Mouse (Mus musculus): Measurements from ENCODE around the gene Nup93. TPM values are rescaled to one million over a fixed set of nuclear protein-coding genes. Genes with fewer than 3 reads are reported as not detected.
A peak's percentile ranks its signal among the peaks of the same experiment; 100 is the strongest.

Nup93 gene
- polyA plus RNA-seq, 1 experiment from 2014 or later: 18.2 TPM

GRCm38 (mm10) chr8:94342691-94343090 is 128.3 kb downstream of the Nup93 start:
- Histone ChIP-seq H3K27me3 (ENCODE audit: insufficient read depth, low read length) (no peaks in the 10 kb centered on the region), H3K27ac (ENCODE audit: low read depth) (no peak overlapping the region), H3K4me1 (ENCODE audit: insufficient read depth) (peaks cover 18% of the 10 kb centered on the region), H3K9ac (replicated peaks) (no peak overlapping the region), H3K9me3 (ENCODE audit: low read length) (no peaks in the 10 kb centered on the region), H3K4me2 (ENCODE audit: low read depth, low read length) (no peak overlapping the region), H3K4me3 (ENCODE audit: low read depth, low read length) (no peak overlapping the region), H3K36me3 (replicated peaks; ENCODE audit: insufficient read depth, low read length) (no peaks in the 10 kb centered on the region)
- TF ChIP-seq EP300 (IDR thresholded peaks at IDR 0.05; ENCODE audit: low read depth): no peak
- TF ChIP-seq CTCF (IDR thresholded peaks at IDR 0.05; ENCODE audit: low read depth): no peak
- WGBS (ENCODE audit: insufficient replicate concordance): 85% methylated on average over 10 of the region's 10 CpGs
- no peak for DNase-seq
- no peak for ATAC-seq

DNA sequence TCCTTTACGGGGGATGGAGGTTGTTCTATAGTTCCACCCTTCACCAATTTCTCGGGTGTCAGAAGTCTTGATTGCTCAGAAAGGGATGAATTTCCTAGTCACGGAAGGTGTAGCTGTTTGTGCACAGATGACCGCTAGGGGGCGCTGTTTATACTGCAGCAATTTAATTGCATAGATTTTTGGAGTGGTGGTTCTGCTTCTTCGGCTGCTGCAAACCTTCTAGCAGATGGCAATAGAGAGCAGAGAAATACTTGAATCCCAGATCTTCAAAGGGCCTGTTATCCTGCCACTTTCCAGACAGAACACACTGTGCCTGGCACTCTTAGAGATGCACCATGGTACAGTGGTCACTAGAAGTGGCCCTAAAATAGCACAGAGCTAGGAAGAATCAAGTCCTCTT is 128.9 kb downstream of the Nup93 start:
- 0 out of 2 replicates have a peak, but pooled peaks have one; percentile 24 for ATAC-seq
- TF ChIP-seq CTCF (IDR thresholded peaks at IDR 0.05; ENCODE audit: low read depth) (peak; percentile 95), EP300 (IDR thresholded peaks at IDR 0.05; ENCODE audit: low read depth) (no peak)

DNA sequence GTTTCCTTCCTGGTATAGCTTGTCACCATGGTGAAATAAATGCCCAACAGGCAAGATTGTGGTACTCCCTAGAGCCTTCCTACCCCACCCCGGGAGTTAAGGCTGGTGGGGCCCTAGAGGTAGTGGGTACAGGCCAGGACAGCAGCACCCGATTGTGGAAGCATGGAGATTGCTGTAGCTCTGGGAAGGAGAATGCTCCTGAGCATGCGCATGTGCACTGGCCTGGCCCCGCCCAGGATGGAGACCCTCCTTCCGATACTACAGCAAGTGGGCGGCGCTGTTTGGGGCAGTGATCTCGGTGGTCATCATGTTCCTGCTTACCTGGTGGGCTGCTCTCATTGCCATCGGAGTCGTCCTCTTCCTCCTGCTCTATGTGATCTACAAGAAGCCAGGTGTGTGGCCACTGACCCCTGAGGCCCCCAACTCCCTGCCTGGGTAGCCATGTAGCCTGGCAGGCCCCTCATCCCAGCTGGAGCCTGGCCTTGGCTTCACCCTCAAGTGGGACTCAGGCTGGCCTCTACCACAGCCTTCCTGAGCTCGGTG is 129.5 kb downstream of the Nup93 start:
- Histone ChIP-seq H3K4me2 (ENCODE audit: low read depth, low read length) (no peak overlapping the region), H3K9me3 (ENCODE audit: low read length) (no peaks in the 10 kb centered on the region), H3K27ac (ENCODE audit: low read depth) (no peak overlapping the region), H3K36me3 (replicated peaks; ENCODE audit: insufficient read depth, low read length) (no peaks in the 10 kb centered on the region), H3K9ac (replicated peaks) (no peak overlapping the region), H3K4me1 (ENCODE audit: insufficient read depth) (peaks cover 23% of the 10 kb centered on the region), H3K4me3 (ENCODE audit: low read depth, low read length) (no peak overlapping the region), H3K27me3 (ENCODE audit: insufficient read depth, low read length) (no peaks in the 10 kb centered on the region)
- DNase-seq: no peak
- WGBS (ENCODE audit: insufficient replicate concordance): 86% methylated on average over 11 of the region's 11 CpGs
- TF ChIP-seq CTCF (IDR thresholded peaks at IDR 0.05; ENCODE audit: low read depth): no peak
- TF ChIP-seq EP300 (IDR thresholded peaks at IDR 0.05; ENCODE audit: low read depth): no peak
- 0 out of 2 replicates have a peak, but pooled peaks have one; percentile 6 for ATAC-seq

More for the DNA sequence above, 128.9 kb downstream of the Nup93 start:
- H3K4me1 ChIP-seq (ENCODE audit: insufficient read depth): peaks cover 22% of the 10 kb centered on the region
- H3K27ac ChIP-seq (ENCODE audit: low read depth): no peak overlapping the region
- no peaks in the 10 kb centered on the region for H3K27me3 ChIP-seq (ENCODE audit: insufficient read depth, low read length)
- no peaks in the 10 kb centered on the region for H3K36me3 ChIP-seq (replicated peaks; ENCODE audit: insufficient read depth, low read length)
- DNase-seq: peak; percentile 88
- H3K9ac ChIP-seq (replicated peaks): no peak overlapping the region
- H3K9me3 ChIP-seq (ENCODE audit: low read length): no peaks in the 10 kb centered on the region
- H3K4me3 ChIP-seq (ENCODE audit: low read depth, low read length): no peak overlapping the region
- 8% methylated on average over 6 of the region's 6 CpGs for WGBS (ENCODE audit: insufficient replicate concordance)
- no peak overlapping the region for H3K4me2 ChIP-seq (ENCODE audit: low read depth, low read length)

DNA sequence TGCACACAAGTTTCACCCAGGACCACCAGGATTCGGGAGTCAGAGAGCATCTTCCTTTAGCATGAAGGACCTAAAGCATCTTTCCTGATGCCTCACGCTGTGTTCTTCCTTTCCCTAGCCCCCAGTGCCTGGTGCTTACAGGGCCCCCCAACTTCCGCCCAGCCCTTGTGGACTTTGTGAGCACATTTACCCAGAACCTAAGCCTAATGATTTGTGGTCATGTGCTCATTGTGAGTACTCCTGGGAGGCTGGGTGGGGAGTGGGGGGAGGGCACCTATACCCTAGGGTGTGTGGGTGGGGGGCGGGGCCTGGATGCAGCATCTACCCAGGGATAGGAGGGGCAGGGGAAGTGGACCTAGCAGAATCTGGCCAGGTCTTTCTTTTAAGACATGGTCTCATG is 131.3 kb downstream of the Nup93 start:
- Histone ChIP-seq H3K4me1 (ENCODE audit: insufficient read depth) (peaks cover 23% of the 10 kb centered on the region), H3K4me3 (ENCODE audit: low read depth, low read length) (no peak overlapping the region), H3K9me3 (ENCODE audit: low read length) (no peaks in the 10 kb centered on the region), H3K4me2 (ENCODE audit: low read depth, low read length) (no peak overlapping the region), H3K27me3 (ENCODE audit: insufficient read depth, low read length) (no peaks in the 10 kb centered on the region), H3K9ac (replicated peaks) (no peak overlapping the region), H3K27ac (ENCODE audit: low read depth) (0 out of 2 replicates have a peak overlapping the region, but pooled peaks have one; percentile 3), H3K36me3 (replicated peaks; ENCODE audit: insufficient read depth, low read length) (no peaks in the 10 kb centered on the region)
- 72% methylated on average over 4 of the region's 4 CpGs for WGBS (ENCODE audit: insufficient replicate concordance)
- ATAC-seq (peak; percentile 30; the same call in 1 of the 2 replicates), DNase-seq (no peak)
- TF ChIP-seq EP300 (IDR thresholded peaks at IDR 0.05; ENCODE audit: low read depth): no peak
- no peak for TF ChIP-seq CTCF (IDR thresholded peaks at IDR 0.05; ENCODE audit: low read depth)

DNA sequence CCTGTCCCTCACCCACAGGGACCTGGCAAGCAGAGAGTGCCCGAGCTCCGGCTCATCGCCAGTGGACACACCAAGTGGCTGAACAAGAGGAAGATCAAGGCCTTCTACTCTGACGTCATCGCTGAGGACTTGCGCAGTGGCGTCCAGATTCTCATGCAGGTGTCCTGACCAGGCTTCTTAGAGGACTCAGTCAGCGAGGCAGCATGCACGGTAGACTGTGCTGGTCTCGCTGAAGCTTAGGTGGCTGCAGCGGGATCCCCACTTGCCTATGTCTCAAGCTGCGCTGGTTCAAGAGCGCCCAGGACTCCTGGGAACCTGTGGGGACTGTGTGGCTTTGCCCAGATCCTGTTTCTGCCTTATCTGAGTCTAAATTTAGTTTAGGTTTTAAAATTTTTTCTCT is 131.9 kb downstream of the Nup93 start:
- Histone ChIP-seq H3K27ac (ENCODE audit: low read depth) (no peak overlapping the region; the same call in 1 of the 2 replicates), H3K4me2 (ENCODE audit: low read depth, low read length) (no peak overlapping the region), H3K36me3 (replicated peaks; ENCODE audit: insufficient read depth, low read length) (no peaks in the 10 kb centered on the region), H3K4me1 (ENCODE audit: insufficient read depth) (peaks cover 23% of the 10 kb centered on the region), H3K27me3 (ENCODE audit: insufficient read depth, low read length) (no peaks in the 10 kb centered on the region), H3K9me3 (ENCODE audit: low read length) (no peaks in the 10 kb centered on the region), H3K4me3 (ENCODE audit: low read depth, low read length) (no peak overlapping the region), H3K9ac (replicated peaks) (no peak overlapping the region; the same call in 1 of the 2 replicates)
- DNase-seq: no peak
- ATAC-seq: no peak
- 73% methylated on average over 13 of the region's 13 CpGs for WGBS (ENCODE audit: insufficient replicate concordance)
- TF ChIP-seq CTCF (IDR thresholded peaks at IDR 0.05; ENCODE audit: low read depth) (no peak), EP300 (IDR thresholded peaks at IDR 0.05; ENCODE audit: low read depth) (no peak)

DNA sequence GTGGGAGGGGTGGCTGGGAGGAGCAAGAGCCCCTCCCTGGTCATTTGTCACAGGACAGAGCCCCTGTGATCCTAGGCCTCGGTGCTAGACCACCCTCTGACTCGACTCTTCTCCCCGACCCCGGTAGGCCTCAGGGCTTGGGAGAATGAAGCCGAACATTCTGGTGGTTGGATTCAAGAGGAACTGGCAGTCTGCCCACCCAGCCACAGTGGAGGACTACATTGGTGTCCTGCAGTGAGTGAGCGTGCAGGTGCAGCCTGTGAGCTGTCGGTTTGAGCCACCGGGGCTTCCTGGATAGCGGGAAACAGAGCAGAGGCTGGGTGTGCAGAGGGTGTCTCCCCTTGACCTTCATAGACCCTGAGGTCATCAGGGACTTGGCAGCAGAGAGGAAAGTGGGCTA is 134.1 kb downstream of the Nup93 start:
- Histone ChIP-seq H3K4me3 (ENCODE audit: low read depth, low read length) (no peak overlapping the region), H3K4me2 (ENCODE audit: low read depth, low read length) (no peak overlapping the region), H3K36me3 (replicated peaks; ENCODE audit: insufficient read depth, low read length) (no peaks in the 10 kb centered on the region; the same call in 1 of the 2 replicates), H3K4me1 (ENCODE audit: insufficient read depth) (peaks cover 23% of the 10 kb centered on the region), H3K27me3 (ENCODE audit: insufficient read depth, low read length) (no peaks in the 10 kb centered on the region), H3K9ac (replicated peaks) (no peak overlapping the region), H3K27ac (ENCODE audit: low read depth) (0 out of 2 replicates have a peak overlapping the region, but pooled peaks have one; percentile 32), H3K9me3 (ENCODE audit: low read length) (no peaks in the 10 kb centered on the region)
- 62% methylated on average over 9 of the region's 9 CpGs for WGBS (ENCODE audit: insufficient replicate concordance)
- TF ChIP-seq EP300 (IDR thresholded peaks at IDR 0.05; ENCODE audit: low read depth) (no peak), CTCF (IDR thresholded peaks at IDR 0.05; ENCODE audit: low read depth) (no peak)
- ATAC-seq: no peak
- DNase-seq: peak; percentile 46
